Mouse (Mus musculus) right cerebral cortex, postnatal 10 days (tissue): Measurements from ENCODE around the gene Nup133.

Experiments used
- DNase-seq, 2 experiments: peaks; one replicate each; pipeline ENCODE4 v3.0.0; 2021; ENCODE audit warnings: low spot score in 2 of 2

Nup133 gene

DNA sequence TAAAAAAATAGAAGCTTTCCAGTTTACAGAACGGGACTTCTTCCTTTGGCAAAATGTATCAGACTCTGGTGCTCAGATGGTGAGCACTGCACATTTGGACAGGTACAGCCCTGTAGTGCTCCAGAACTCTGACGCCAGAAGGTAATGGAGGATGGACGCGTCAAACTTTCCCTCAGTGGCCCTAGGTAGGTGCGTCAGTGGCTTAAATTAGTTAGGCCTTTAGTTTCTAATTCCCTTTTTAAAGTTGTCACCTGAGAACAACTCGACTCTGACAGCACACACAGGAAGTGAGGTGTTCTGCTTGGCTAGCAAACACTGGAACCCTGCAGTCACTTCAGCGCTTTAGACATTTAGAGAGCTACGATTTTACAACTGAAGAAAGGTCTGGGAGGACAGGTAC is 4.6 kb upstream of the Nup133 start:
- no peak for DNase-seq

DNA sequence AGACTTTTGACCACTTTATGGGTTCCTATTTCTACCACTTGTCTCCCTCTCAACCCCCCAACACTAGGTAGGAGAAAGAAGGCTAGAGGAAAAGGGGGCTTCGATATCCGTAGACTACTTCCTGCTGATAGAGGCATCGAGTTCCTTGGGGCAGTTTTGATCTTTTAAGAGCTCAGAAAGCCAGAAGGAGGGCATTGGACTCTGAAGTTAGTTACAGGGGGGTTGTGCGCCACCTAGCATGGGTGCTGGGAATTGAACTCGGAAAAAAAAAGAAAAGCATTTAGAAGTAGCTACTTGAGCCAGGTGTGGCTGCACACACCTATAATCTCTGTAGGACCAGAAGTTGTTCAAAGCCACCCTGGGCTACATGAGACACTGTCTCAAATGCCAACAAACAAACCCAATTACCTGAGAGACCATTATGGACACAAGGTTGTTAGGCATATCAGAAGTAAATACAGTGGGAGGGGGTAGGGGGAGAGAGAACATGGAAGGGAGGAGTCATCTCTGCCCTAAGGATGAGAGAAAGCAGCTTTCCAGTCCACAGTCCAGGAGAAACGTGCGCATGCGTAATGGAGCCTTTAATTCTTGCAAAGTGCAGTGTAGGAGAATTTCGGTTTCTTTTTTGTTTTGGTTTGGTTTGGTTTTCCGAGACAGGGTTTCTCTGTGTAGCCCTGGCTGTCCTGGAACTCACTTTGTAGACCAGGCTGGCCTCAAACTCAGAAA is 1.2 kb upstream of the Nup133 start:
- peak; percentile 52 to 54 for DNase-seq

- DNase-seq: no peak
Measured at GRCm38 (mm10) chr8:123949686-123949986, 571 bp upstream of the Nup133 start.

GRCm38 (mm10) chr8:123929026-123929425 is 20.0 kb downstream of the Nup133 start:
- no peak for DNase-seq

DNA sequence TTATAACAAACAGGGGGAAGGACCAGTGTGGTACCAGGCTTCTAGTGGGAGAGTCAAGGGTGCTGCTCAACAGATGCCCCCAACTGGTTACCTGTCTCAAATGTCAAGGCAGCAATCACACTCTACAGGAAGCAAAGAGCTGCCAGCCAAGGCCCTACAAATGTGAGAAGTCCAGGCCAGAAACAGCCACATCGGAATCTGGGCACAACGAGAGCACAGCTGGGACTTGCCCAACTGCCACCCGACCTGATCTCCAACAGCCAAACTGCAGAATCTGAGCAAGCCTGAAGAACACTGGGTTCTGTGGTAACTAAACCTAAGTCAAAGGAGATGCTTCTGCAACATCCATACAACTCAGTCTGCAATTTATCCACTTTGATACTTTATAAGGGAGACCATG is 23.4 kb downstream of the Nup133 start:
- DNase-seq: no peak

GRCm38 (mm10) chr8:123924719-123925118 is 24.3 kb downstream of the Nup133 start:
- DNase-seq: peak; percentile 89 to 91

GRCm38 (mm10) chr8:123914635-123915034 is 34.4 kb downstream of the Nup133 start:
- DNase-seq: no peak

DNA sequence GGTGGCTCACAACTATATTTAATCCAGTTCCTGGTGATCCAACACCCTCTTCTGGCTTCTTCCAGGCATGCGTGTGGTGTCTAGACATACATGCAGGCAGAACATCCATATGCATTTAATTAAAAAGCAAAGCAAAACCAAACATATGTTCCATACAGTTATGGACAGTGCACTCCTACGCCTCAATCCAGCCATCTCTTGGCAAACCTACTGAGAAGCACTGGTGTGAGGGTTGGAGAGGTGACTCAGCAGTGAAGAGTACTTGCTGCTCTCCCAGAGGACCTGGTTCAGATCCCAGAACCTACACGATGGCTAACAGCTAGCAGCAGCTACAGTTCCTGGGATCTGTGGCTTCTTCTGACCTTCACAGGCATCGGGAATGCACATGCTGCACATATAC is 36.8 kb downstream of the Nup133 start:
- no peak for DNase-seq

- DNase-seq: no peak
Measured at GRCm38 (mm10) chr8:123907604-123908003, 41.5 kb downstream of the Nup133 start.

DNA sequence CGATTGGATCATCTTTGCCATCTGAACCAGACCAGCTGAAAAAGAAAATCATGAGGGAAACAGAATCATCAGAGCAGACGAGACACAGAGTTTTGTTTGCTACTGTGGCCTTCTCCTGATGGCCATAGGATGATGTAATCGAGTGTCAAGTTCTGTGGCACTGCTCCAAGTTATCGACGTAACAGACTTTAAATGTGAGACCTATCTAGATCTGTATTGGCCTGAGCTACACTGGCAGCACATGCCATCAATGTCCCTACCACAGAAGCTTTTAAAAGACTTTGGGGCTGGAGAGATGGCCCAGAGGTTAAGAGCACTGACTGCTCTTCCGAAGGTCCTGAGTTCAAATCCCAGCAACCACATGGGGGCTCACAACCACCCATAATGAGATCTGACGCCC is 46.4 kb downstream of the Nup133 start:
- no peak for DNase-seq

DNA sequence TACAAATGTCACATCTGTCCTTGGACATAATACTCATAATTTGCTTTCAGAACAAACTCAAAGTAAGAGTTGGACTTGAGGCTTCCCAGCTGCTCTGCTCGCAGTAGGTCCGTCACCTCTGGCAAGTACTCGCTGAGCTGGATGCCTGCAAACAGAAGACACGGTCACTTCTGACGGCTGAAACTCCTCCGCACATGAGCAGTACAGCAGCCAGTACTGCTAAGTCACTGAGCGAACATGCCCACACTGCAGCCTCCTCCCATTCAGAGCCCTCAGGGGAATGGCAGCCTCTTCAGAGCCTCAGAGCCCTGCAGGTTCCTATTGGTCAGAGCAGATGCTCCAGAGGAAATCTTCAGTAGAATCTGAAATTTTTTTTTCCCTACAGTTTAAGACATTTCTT is 49.7 kb downstream of the Nup133 start:
- no peak for DNase-seq

DNA sequence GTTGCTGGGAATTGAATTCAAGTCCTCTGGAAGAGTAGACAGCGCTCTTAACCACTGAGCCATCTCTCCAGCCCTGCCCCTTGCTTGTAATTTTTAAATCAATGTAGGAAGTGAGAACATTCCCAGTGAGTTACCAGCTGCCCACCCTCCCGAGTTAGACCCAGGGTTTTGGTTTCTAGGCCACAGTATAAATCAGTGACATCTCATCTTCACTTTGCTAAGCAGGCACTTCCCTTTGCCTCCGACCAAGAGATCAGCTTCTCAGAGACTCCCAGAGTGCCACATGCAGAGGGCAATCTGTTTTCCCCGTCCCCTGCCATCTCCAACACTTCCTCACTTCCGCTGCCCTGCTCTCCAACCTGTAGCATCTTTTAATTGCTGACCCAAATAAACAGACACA is 50.5 kb downstream of the Nup133 start:
- DNase-seq: no peak

GRCm38 (mm10) chr8:123896774-123897173 is 52.3 kb downstream of the Nup133 start:
- DNase-seq: no peak

DNA sequence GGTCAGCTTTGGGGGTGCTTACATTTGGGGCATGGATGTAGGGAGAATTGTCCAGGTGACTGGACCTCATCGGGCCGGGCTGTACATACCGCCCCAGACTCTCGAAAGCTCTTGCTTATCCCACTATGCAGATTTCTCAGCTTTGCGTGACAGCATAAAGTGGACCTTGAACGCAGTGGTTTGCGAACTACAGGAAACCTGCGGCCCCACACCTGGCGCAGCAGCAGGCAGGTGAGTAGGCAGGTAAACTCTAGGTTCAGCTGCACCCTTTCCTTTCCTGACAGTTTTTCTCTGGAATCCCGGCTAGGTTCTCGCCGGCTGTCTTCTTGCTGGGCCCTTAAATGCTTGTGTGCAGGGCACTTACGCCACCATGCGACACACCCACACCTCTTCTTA is 52.7 kb downstream of the Nup133 start:
- DNase-seq: no peak

GRCm38 (mm10) chr8:123895680-123896365 is 53.2 kb downstream of the Nup133 start:
- DNase-seq: no peak

- DNase-seq: no peak
Measured at GRCm38 (mm10) chr8:123895230-123895629, 53.8 kb downstream of the Nup133 start.

- DNase-seq: no peak
Measured at GRCm38 (mm10) chr8:123894502-123895097, 54.5 kb downstream of the Nup133 start, which contains the start of gene Acta1. Acta1 (minus strand) TSS chr8:123894751.

- DNase-seq: no peak
Measured at GRCm38 (mm10) chr8:123893413-123893812, 55.7 kb downstream of the Nup133 start.

DNA sequence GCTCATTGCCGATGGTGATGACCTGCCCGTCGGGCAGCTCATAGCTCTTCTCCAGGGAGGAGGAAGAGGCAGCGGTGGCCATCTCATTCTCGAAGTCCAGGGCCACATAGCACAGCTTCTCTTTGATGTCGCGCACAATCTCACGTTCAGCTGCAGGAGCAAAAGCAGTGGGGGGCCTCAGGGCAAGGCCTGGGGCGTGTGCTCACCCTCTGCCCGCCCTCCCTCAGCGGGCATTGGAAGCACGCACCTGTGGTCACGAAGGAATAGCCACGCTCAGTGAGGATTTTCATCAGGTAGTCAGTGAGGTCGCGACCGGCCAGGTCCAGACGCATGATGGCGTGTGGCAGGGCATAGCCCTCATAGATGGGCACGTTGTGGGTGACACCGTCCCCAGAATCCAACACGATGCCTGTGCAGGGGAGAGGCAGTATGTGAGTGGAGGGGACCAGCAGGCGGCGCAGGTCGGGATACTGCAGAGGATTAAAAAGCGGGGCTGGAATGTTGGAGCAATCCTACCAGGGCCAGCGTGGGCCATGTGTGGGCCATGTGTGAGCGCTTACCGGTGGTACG is 56.4 kb downstream of the Nup133 start:
- no peak for DNase-seq

- peak; percentile 88 to 93 for DNase-seq
Measured at GRCm38 (mm10) chr8:123891883-123892585, 57.0 kb downstream of the Nup133 start.

DNA sequence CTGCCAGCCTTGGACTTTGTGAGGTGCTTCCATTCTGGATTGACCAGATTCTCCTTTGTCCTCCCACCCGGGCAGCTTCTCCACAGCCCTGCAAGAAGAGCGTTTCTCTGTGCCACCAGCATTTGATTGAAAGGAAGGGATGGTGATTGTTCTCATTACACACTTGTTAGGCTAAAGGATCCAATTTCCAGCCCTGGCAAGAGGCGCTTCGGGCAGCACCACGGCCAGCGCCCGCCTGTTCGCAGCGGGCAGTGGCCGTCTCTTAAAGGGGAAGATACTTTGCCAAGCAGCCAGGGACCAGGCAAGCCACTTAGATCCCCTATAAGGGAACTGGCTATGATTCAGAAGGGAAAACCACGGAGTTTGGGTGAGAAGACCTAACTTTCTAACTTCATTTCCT is 57.8 kb downstream of the Nup133 start:
- DNase-seq: no peak

DNA sequence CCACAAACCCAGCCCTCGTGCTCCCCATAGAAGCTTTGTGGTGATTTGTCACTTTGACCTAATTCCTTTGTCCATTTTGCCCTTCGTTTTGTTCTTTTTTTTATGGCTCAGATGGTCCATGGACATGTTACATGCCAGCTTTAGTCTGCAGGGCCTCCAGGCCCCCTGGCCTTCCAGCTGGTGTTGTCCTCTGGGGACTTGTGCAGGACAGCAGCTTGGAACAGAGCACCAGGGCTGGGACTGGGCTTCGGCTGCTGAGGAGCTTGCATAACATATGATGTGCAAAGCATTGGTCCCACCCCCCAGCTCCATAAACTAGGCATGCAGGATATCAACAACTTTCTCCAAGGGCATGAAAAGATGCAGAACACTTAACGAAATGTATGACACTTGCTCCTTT is 59.3 kb downstream of the Nup133 start:
- DNase-seq: no peak
